Mouse (Mus musculus) hindbrain, embryonic 15.5 days (tissue): ENCODE measurements around the gene Cyp2u1. TPM values are rescaled to one million over a fixed set of nuclear protein-coding genes. Genes with fewer than 3 reads are reported as not detected.

Experiments
- ATAC-seq: fragments of 200-750 bp; cut with Nextera tagmentation; 2 replicates; pipeline ENCODE4 v1.8.0; 2017; ENCODE audit warnings: low read depth, moderate number of reproducible peaks, moderate TSS enrichment; ENCODE audit not compliant: low FRiP score
- H3K27ac ChIP-seq: fragments of 300-500 bp; sonication (generic); replicated peaks from 2 replicates; pipeline ENCODE4 v1.5.1; 2015; ENCODE audit warnings: mild to moderate bottlenecking, inconsistent platforms
- H3K27me3 ChIP-seq: fragments of 300-500 bp; sonication (generic); 2 replicates; pipeline ENCODE4 v1.6.1; 2015; ENCODE audit warnings: control low read depth, inconsistent platforms
- H3K36me3 ChIP-seq: fragments of 300-500 bp; sonication (generic); 2 replicates; pipeline ENCODE4 v1.6.1; 2015; ENCODE audit warnings: control low read depth, inconsistent platforms
- H3K4me1 ChIP-seq: fragments of 300-500 bp; sonication (generic); replicated peaks from 2 replicates; pipeline ENCODE4 v1.6.1; 2015; ENCODE audit warnings: control low read depth, inconsistent platforms
- H3K4me2 ChIP-seq: fragments of 300-500 bp; sonication (generic); 2 replicates; pipeline ENCODE4 v1.6.1; 2015; ENCODE audit warnings: moderate library complexity, mild to moderate bottlenecking, inconsistent platforms
- H3K4me3 ChIP-seq: fragments of 300-500 bp; sonication (generic); 2 replicates; pipeline ENCODE4 v1.5.1; 2015; ENCODE audit warnings: mild to moderate bottlenecking, inconsistent platforms
- H3K9ac ChIP-seq: fragments of 300-500 bp; sonication (generic); 2 replicates; pipeline ENCODE4 v1.6.1; 2015; ENCODE audit warnings: inconsistent platforms
- H3K9me3 ChIP-seq: fragments of 300-500 bp; sonication (generic); 2 replicates; pipeline ENCODE4 v1.6.1; 2016; ENCODE audit warnings: control low read depth, inconsistent platforms
- WGBS: fragments of 180-500 bp; shearing (Covaris S2); methylation state at CpG from one replicate; pipeline ENCODE4 v1.1.7; 2015; 5-methylcytosine and 5-hydroxymethylcytosine counted together
- polyA plus RNA-seq: library from polyadenylated mRNA; unstranded; fragments of >200 nt; fragmentation: Nextera tagmentation; extraction: Ambion mirVana; gene quantifications from 2 replicates; pipeline ENCODE4 v1.2.1, GENCODE M21; 2015

Cyp2u1 gene
- polyA plus RNA-seq, 1 experiment from 2014 or later, result 8.5 TPM

DNA sequence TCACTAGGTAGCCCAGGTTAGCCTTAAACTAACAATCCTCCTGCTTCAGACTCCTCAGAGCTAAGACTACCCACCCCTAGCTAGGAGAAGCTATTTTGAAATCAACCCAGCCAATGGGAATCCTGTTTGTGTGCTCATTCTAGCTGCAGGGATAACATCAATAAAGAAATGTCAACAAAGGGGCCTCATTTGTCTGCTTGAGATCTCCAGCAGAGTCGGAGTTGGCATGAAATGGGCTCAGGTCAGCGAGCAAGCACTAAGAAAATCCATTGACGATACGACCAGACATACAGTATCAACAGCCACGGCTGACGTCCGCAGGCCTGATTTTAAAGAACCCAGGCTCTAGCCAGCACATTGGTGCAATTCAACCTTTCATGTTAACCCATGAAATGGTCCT, 24.2 kb upstream of the Cyp2u1 start:
- no peak overlapping the region for H3K4me2 ChIP-seq
- no peaks in the 10 kb centered on the region for H3K9me3 ChIP-seq
- H3K4me3 ChIP-seq, result no peak overlapping the region
- no peak for ATAC-seq
- H3K36me3 ChIP-seq, result no peaks in the 10 kb centered on the region
- no peaks in the 10 kb centered on the region for H3K4me1 ChIP-seq
- no peak overlapping the region for H3K27ac ChIP-seq
- 32% methylated on average over 7 of the region's 7 CpGs for WGBS
- H3K27me3 ChIP-seq, result no peaks in the 10 kb centered on the region
- no peak overlapping the region for H3K9ac ChIP-seq

DNA sequence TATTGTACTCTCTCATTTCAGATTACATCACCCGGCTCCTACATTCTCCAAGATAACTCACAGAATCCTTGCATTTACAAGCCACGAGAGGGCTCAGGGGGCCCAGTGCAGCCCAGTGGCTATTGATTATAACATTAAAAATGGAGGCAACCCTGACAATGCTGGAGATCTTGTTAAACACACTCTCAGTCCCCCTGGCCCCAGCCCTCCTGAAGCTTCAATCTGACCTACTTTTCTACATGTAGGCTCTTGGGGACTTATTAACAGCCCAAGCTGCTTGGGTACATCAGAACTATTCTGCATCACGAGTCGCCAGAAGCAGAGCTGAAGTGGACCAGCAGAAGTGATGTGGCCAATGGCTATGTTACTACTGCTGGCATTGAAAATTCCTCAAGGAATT, 23.6 kb upstream of the Cyp2u1 start:
- Histone ChIP-seq H3K4me2 (no peak overlapping the region), H3K9me3 (no peaks in the 10 kb centered on the region), H3K4me3 (no peak overlapping the region), H3K9ac (no peak overlapping the region), H3K27ac (no peak overlapping the region), H3K36me3 (no peaks in the 10 kb centered on the region), H3K27me3 (no peaks in the 10 kb centered on the region), H3K4me1 (no peaks in the 10 kb centered on the region)
- ATAC-seq, result no peak
- WGBS, result 81% methylated on average over 4 of the region's 4 CpGs

DNA sequence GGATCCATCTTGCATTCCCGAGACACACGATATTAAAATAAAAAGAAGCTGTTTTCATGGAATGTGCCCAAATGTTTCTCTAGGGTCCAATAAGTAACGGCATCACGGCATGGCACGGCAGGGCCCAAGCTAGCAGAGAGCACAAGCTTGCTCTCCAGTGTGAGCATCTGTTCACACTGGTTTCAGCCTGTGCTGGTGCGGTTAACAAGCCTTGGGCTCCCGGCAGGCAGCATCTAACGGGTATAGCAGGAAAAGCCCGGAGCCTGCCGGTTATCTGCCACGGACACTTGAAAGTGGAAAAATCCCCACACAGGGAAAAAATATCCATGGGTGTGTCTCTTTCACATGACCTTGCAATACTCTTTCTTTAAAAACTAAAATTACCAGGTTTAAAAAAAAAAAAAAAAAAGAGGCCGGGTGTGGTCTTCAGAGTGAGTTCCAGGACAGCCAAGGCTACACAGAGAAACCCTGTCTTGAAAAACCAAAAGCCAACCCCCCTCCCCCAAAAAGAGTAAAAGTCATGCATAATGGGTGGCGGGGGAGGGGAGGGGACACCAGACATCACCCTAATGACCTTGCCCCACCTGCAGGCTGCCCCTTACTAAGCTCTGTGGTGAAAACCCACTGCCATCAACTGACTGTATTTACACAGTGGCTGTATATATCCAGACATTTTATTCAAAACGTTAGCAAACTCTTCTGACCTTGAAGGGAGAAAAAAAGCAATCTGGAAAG, 19.2 kb upstream of the Cyp2u1 start:
- WGBS, result 66% methylated on average over 14 of the region's 14 CpGs
- no peak for ATAC-seq
- H3K9ac ChIP-seq, result no peak overlapping the region
- H3K4me3 ChIP-seq, result no peak overlapping the region
- no peak overlapping the region for H3K27ac ChIP-seq
- H3K4me1 ChIP-seq, result peaks cover 5% of the 10 kb centered on the region
- H3K36me3 ChIP-seq, result no peaks in the 10 kb centered on the region
- H3K27me3 ChIP-seq, result no peaks in the 10 kb centered on the region
- no peaks in the 10 kb centered on the region for H3K9me3 ChIP-seq
- H3K4me2 ChIP-seq, result no peak overlapping the region

DNA sequence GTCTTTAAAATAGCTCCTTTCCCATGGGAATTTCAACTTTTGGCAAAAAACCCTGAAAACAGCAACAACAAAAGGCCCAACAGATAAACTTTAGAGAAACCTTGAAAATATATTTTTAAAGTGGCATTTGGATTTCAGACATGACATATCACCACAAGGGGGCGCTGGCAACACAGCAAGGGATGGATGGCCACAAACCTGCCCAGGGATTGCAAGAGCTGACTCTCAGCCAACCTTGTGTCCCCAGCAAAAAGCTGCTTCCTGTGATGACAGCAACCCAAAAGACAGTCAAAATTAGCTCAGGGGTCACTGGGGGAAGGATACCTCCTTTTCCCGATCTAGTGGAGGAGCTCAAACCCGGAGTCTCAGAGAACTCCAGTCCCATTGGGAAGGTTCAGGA, 17.2 kb upstream of the Cyp2u1 start:
- Histone ChIP-seq H3K27me3 (no peaks in the 10 kb centered on the region), H3K4me3 (no peak overlapping the region), H3K36me3 (no peaks in the 10 kb centered on the region), H3K9me3 (no peaks in the 10 kb centered on the region), H3K4me2 (0 out of 2 replicates have a peak overlapping the region, but pooled peaks have one; percentile 23), H3K4me1 (peaks cover 5% of the 10 kb centered on the region), H3K27ac (no peak overlapping the region), H3K9ac (no peak overlapping the region)
- peak; percentile 56; the same call in 1 of the 2 replicates for ATAC-seq
- WGBS, result 9% methylated on average over 3 of the region's 3 CpGs

DNA sequence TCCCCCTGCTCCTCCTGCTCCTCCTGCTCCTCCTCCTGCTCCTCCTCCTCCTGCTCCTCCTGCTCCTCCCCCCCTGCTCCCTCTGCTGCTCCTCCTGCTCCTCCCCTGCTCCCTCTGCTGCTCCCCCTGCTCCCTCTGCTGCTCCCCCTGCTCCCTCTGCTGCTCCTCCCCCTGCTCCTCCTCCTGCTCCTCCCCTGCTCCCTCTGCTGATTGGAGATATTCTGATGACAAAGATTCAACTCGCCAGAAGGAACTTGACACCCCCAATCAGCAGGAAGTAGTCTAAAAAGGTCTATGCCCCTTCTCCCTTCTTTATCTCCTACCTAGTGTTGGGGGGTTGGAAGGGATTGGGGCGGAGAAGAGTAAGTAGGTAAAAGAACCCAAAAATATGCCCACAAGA, 15.2 kb upstream of the Cyp2u1 start:
- Histone ChIP-seq H3K4me2 (no peak overlapping the region), H3K36me3 (no peaks in the 10 kb centered on the region), H3K9ac (no peak overlapping the region), H3K9me3 (no peaks in the 10 kb centered on the region), H3K4me1 (peaks cover 5% of the 10 kb centered on the region), H3K4me3 (no peak overlapping the region), H3K27me3 (no peaks in the 10 kb centered on the region), H3K27ac (no peak overlapping the region)
- whole genome bisulfite sequencing, result 66% methylated on average over 2 of the region's 2 CpGs
- ATAC-seq, result no peak

DNA sequence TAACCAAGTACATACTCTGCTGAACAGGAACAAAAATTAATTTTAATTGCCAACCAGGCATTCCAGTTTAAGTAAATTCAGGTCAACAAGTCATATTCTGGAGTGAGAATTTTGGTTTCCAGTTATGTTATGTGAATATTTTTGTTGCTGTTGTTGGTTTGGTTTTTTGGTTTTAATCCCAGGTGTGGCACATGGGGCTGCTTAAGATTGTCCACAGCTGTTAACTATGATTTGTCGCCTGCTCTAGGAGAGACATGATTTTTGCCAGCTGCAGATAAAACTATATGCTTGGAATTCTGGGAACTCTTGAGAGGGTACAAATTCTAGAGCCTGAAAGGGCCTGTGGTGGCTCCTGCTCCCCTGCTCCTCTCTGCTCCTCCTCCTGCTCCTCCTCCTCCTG, 14.1 kb upstream of the Cyp2u1 start:
- H3K9ac ChIP-seq, result no peak overlapping the region
- 94% methylated on average over 1 of the region's 1 CpGs for WGBS
- no peak for ATAC-seq

DNA sequence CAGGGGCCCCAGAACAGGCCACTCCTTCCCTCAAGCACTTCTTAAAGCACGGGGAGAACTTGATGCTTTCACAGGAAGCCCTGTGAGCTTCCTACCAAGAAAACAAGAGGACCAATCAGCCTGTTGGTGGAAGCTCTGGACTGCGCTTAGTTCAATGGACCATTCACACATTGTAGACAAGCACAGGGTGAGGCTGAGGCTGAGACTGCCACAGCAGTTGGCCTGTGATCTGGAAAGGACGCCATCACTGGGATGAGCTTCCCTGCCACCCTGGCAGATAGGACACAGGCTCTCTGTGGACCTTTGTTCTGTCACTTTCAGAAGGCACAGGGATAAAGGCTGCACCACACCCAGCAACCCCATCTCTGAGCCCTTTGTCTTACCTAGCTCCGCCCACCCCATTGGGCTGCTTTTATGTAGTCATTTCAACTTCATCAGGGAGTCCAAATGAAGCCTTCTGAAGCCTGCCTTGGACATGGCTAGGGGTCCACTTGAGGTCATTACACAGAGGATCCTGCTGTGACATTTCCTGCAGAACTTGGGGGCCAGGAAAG, 13.0 kb upstream of the Cyp2u1 start:
- Histone ChIP-seq H3K4me2 (no peak overlapping the region), H3K27me3 (no peaks in the 10 kb centered on the region), H3K27ac (no peak overlapping the region), H3K4me3 (no peak overlapping the region), H3K9ac (no peak overlapping the region), H3K9me3 (no peaks in the 10 kb centered on the region), H3K36me3 (no peaks in the 10 kb centered on the region), H3K4me1 (peaks cover 5% of the 10 kb centered on the region)
- no peak for ATAC-seq
- 34% methylated on average over 4 of the region's 4 CpGs for WGBS

More for the DNA sequence above, 14.1 kb upstream of the Cyp2u1 start:
- Histone ChIP-seq H3K27ac (no peak overlapping the region), H3K36me3 (no peaks in the 10 kb centered on the region), H3K4me1 (peaks cover 5% of the 10 kb centered on the region), H3K4me2 (no peak overlapping the region), H3K4me3 (no peak overlapping the region), H3K9me3 (no peaks in the 10 kb centered on the region), H3K27me3 (no peaks in the 10 kb centered on the region)

DNA sequence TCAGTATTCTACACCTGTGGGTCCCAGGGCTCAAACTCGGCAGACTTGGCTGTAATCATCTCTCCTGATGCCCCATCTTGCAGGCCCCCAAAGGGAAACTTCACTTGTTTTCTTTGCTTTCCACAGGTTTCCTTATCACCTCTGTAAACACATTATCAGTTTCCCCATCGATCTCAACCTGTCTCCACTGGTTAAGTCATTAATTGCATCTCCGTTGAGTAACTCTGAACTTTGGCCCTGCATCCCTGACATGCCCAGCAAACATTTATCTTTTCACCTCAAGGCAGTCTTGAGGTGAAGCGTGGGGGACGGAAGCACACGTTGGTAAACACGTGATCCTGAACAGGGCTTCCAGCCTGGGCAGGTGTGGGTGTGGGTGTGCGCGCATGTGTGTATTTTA, 9.3 kb upstream of the Cyp2u1 start:
- Histone ChIP-seq H3K4me3 (no peak overlapping the region), H3K4me2 (no peak overlapping the region), H3K27me3 (no peaks in the 10 kb centered on the region), H3K4me1 (no peaks in the 10 kb centered on the region), H3K36me3 (no peaks in the 10 kb centered on the region), H3K9ac (no peak overlapping the region), H3K9me3 (no peaks in the 10 kb centered on the region), H3K27ac (no peak overlapping the region)
- 90% methylated on average over 9 of the region's 9 CpGs for WGBS
- ATAC-seq, result no peak

DNA sequence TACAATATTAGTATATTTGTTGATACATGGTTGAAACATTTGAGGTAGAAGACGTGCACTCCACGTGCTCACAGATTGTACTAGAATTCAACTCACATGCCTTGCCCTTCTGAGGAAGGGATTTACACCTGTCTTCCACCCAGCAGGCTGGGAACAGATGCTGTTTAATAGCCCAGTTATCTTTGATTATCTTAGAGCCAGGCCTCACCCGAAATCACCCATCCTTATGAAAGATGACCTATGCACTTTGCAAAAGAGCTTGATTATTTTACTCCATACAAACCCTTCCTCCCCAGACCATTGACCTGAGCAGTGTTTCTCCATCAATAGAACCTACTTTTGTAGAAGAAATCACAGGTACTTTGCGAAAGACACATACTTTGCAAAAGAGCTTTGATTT, 7.5 kb upstream of the Cyp2u1 start:
- Histone ChIP-seq H3K9me3 (no peaks in the 10 kb centered on the region), H3K4me3 (no peak overlapping the region), H3K9ac (no peak overlapping the region), H3K4me2 (no peak overlapping the region), H3K4me1 (no peaks in the 10 kb centered on the region), H3K27me3 (no peaks in the 10 kb centered on the region), H3K27ac (no peak overlapping the region), H3K36me3 (no peaks in the 10 kb centered on the region)
- no peak for ATAC-seq
- 91% methylated on average over 4 of the region's 4 CpGs for WGBS

DNA sequence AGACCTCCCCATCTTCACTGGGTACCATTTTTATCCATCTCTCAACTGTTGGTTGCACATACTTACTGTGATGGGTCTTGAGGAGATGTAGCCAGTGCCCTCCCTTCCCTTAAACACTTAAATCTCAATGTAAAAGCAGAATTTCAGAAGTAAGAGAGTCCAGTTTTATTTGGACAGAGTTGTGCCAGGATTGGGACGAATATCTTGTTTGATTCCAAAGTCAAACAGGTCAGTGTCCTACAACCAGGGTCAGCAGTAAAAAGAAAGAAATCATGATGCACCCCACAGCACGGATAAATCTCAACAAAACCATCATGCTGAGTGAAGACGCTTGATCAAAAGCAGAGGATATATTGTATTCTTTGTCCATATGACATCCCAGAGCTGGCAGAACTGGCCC, 4.8 kb upstream of the Cyp2u1 start:
- no peak overlapping the region for H3K27ac ChIP-seq
- H3K9ac ChIP-seq, result no peak overlapping the region
- 86% methylated on average over 3 of the region's 3 CpGs for WGBS
- no peak overlapping the region for H3K4me3 ChIP-seq
- no peaks in the 10 kb centered on the region for H3K9me3 ChIP-seq
- H3K4me1 ChIP-seq, result no peaks in the 10 kb centered on the region
- ATAC-seq, result no peak
- no peaks in the 10 kb centered on the region for H3K27me3 ChIP-seq
- H3K4me2 ChIP-seq, result no peak overlapping the region
- no peaks in the 10 kb centered on the region for H3K36me3 ChIP-seq

DNA sequence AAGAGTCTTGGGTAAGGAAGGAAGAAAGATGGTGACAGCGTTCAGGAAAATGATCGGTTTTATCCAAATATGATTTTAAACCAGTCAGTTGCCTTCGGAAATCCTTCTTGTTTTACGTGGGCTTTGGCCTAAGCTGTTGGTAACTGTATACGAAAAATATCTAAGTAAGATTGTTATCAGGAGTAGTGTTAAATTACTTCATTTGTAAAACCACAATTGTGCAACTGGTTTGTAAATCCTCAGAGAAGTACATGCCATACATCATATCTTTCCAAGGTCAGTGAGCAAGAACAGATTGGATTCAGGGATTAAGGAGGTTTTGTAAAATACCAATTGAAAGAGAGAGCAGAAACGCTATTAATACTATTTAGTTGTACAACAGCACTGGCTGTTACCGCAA, 3.2 kb upstream of the Cyp2u1 start:
- no peak overlapping the region for H3K4me2 ChIP-seq
- H3K4me3 ChIP-seq, result no peak overlapping the region
- peaks cover 12% of the 10 kb centered on the region for H3K4me1 ChIP-seq
- ATAC-seq, result no peak
- H3K36me3 ChIP-seq, result no peaks in the 10 kb centered on the region
- H3K27ac ChIP-seq, result no peak overlapping the region
- no peaks in the 10 kb centered on the region for H3K27me3 ChIP-seq
- 91% methylated on average over 7 of the region's 7 CpGs for WGBS
- no peak overlapping the region for H3K9ac ChIP-seq
- H3K9me3 ChIP-seq, result no peaks in the 10 kb centered on the region

DNA sequence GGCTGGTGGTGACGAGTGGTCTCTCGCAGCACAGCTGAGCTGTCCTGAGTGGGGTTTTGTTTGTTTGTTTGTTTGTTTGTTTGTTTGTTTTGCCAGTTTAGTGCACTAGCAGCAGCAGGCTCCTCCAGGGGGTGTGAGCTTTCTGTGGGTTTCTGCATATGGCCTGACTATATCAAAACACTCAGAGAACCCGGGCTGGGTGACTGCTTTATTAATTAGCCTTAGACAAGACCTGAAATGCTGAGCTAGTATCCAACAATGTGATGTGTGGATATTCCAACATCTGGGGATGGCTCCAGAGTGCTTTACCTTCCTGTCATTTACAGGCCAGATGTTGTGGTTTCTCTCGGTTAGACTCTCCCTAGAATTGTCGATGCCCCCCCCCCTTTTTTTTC, 290 bp upstream of the Cyp2u1 start:
- 16% methylated on average over 5 of the region's 5 CpGs for WGBS
- Histone ChIP-seq H3K27me3 (no peaks in the 10 kb centered on the region), H3K4me1 (peaks cover 13% of the 10 kb centered on the region), H3K4me3 (peak overlapping the region; percentile 66), H3K9ac (peak overlapping the region; percentile 80; the same call in 1 of the 2 replicates), H3K4me2 (peak overlapping the region; percentile 91), H3K27ac (peak overlapping the region; percentile 82; the same call in 1 of the 2 replicates), H3K9me3 (no peaks in the 10 kb centered on the region), H3K36me3 (no peaks in the 10 kb centered on the region)
- ATAC-seq, result peak; percentile 27

DNA sequence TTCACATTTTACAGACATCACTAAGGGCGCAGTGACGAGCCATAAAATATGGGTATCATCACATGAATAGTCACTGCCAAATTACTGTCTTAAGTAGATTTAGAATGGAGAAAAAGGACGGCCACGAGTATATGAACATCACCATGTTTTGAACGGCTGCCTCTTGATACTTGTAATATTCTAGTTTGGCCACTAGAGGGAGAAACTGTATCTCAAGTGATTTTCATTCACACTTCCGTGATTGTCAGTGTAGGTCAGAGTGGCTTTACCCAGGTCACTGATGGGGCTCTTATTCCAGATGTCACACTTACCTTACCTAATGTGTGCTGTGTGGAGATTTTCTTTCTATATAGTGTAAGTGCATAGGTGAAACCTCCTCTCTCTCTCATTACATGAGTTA, 3.1 kb downstream of the Cyp2u1 start:
- WGBS, result 8% methylated on average over 6 of the region's 6 CpGs
- Histone ChIP-seq H3K9me3 (no peaks in the 10 kb centered on the region), H3K4me2 (no peak overlapping the region), H3K27ac (no peak overlapping the region), H3K36me3 (no peaks in the 10 kb centered on the region), H3K27me3 (no peaks in the 10 kb centered on the region), H3K9ac (no peak overlapping the region), H3K4me3 (no peak overlapping the region), H3K4me1 (peaks cover 13% of the 10 kb centered on the region)
- ATAC-seq, result no peak
